Mouse (Mus musculus) kidney, postnatal 25 days (tissue): ENCODE measurements around the gene Mill1.
"Not testable (repeated sequence)": the region's sequence is repeated elsewhere in the genome, so short reads cannot be mapped to it uniquely, and the experiment has no call there.

Experiments
- DNase-seq, 2 experiments: peaks; one replicate each; pipeline ENCODE4 v3.0.0; 2021; ENCODE audit warnings: mixed read lengths in 2 of 2

The Mill1 gene

GRCm38 (mm10) chr7:18245047-18245446 is at the start of gene Mill1:
Mill1 (plus strand) TSS chr7:18245347.
- no peak for DNase-seq

GRCm38 (mm10) chr7:18210938-18211337 is 34.2 kb upstream of the Mill1 start:
- peak in 1 of 2 experiments; percentile 20 for DNase-seq

- DNase-seq, result no peak
Observed at GRCm38 (mm10) chr7:18214699-18215098, 30.4 kb upstream of the Mill1 start.

GRCm38 (mm10) chr7:18238561-18238960 is 6.6 kb upstream of the Mill1 start:
- no peak for DNase-seq

- no peak for DNase-seq
Observed at GRCm38 (mm10) chr7:18241217-18241616, 3.9 kb upstream of the Mill1 start.

- not testable (repeated sequence) for DNase-seq
Observed at GRCm38 (mm10) chr7:18243959-18244573, 1.1 kb upstream of the Mill1 start.

- no peak for DNase-seq
Observed at GRCm38 (mm10) chr7:18260219-18260618, 15.1 kb downstream of the Mill1 start.

GRCm38 (mm10) chr7:18265089-18265488 is 19.9 kb downstream of the Mill1 start:
- no peak for DNase-seq
